Mouse (Mus musculus) G1E (cell line): ENCODE data around the gene Drosha.

Experiments
- CTCF ChIP-seq: IDR thresholded peaks from 2 replicates; pipeline ENCODE4 v1.5.1; 2012; ENCODE audit warnings: low read depth, low read length, inconsistent platforms, mixed read lengths
- GATA1 ChIP-seq: IDR thresholded peaks from 2 replicates; pipeline ENCODE4 v1.6.1; 2012; ENCODE audit warnings: borderline replicate concordance, low read length, inconsistent platforms, mixed read lengths
- TAL1 ChIP-seq: conservative IDR thresholded peaks from 2 replicates; pipeline ENCODE4 v1.6.1; 2012; ENCODE audit warnings: low read depth, low read length, inconsistent platforms, mixed read lengths

DNA sequence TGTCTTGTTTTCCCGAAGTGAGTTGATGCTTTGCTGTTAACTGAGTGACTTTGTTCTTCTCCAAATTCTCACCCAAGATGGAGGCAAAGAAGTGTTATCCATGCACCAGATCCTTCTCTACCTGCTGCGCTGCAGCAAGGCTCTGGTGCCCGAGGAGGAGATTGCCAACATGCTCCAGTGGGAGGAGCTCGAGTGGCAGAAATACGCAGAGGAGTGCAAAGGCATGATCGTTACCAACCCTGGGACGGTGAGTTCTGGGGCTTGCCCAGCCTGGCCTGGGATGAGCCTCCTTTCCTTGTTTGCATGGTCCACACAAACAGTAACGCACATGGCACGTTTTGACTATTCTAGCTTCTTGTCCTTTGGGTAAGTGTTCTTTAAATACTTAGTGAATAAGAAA, 54.0 kb downstream of the Drosha start:
- TF ChIP-seq CTCF = no peak
- TF ChIP-seq TAL1 = no peak
- TF ChIP-seq GATA1 = no peak
